Mouse (Mus musculus) MEL (cell line): ENCODE results near the gene Tspo2. TPM values are rescaled to one million over a fixed set of nuclear protein-coding genes. Genes with fewer than 3 reads are reported as not detected.

Experiments used
- DNase-seq: peaks from one replicate; pipeline ENCODE4 v3.0.0; 2011; ENCODE audit warnings: low read depth, low spot score
- H3K27ac ChIP-seq: 2 replicates; pipeline ENCODE4 v1.5.1; 2012; ENCODE audit warnings: low read depth, mild to moderate bottlenecking, control low read depth, low read length, moderate library complexity; ENCODE audit not compliant: control insufficient read depth
- H3K27me3 ChIP-seq, 2 experiments: fragments of 150-350 bp in 1 of 2; sonication (generic) in 1 of 2; 2 replicates each; pipeline ENCODE4 v1.6.1; 2012; ENCODE audit warnings: low read length in 2 of 2, mild to moderate bottlenecking in 2 of 2, improper control_type of control experiment in 1 of 2, moderate library complexity in 1 of 2; ENCODE audit not compliant: insufficient read depth in 2 of 2, control insufficient read depth in 1 of 2
- H3K36me3 ChIP-seq, 2 experiments: 2 replicates each; pipeline ENCODE4 v1.6.1; 2012 to 2014; ENCODE audit warnings: low read length in 2 of 2, improper control_type of control experiment in 1 of 2, inconsistent platforms in 1 of 2, mild to moderate bottlenecking in 1 of 2; ENCODE audit not compliant: insufficient read depth in 2 of 2, control insufficient read depth in 1 of 2
- H3K4me1 ChIP-seq, 2 experiments: fragments of 150-350 bp in 1 of 2; sonication (generic) in 1 of 2; 2 replicates each; pipeline ENCODE4 v1.6.1; 2012; ENCODE audit warnings: low read length in 2 of 2, improper control_type of control experiment in 1 of 2, mild to moderate bottlenecking in 1 of 2; ENCODE audit not compliant: insufficient read depth in 2 of 2, control insufficient read depth in 1 of 2
- H3K4me3 ChIP-seq, 2 experiments: fragments of 150-350 bp in 1 of 2; sonication (generic) in 1 of 2; 2 replicates each; pipeline ENCODE4 v1.5.1; 2012; ENCODE audit warnings: low read depth in 2 of 2, low read length in 2 of 2, mild to moderate bottlenecking in 2 of 2, moderate library complexity in 2 of 2, control low read depth in 1 of 2, improper control_type of control experiment in 1 of 2; ENCODE audit not compliant: control insufficient read depth in 1 of 2, insufficient read depth in 1 of 2
- H3K79me2 ChIP-seq: 2 replicates; pipeline ENCODE4 v1.6.1; 2012; ENCODE audit warnings: mild to moderate bottlenecking, low read length, moderate library complexity; ENCODE audit not compliant: control insufficient read depth, poor library complexity, insufficient read depth
- H3K9ac ChIP-seq: 2 replicates; pipeline ENCODE4 v1.6.1; 2012; ENCODE audit warnings: low read depth, mild to moderate bottlenecking, control low read depth, low read length, moderate library complexity; ENCODE audit not compliant: control insufficient read depth, poor library complexity, severe bottlenecking
- H3K9me3 ChIP-seq: fragments of 150-350 bp; sonication (generic); replicated peaks from 2 replicates; pipeline ENCODE4 v1.6.1; 2012; ENCODE audit warnings: mild to moderate bottlenecking, low read length, improper control_type of control experiment, moderate library complexity; ENCODE audit not compliant: insufficient read depth
- CHD1 ChIP-seq: IDR thresholded peaks from 2 replicates; pipeline ENCODE4 v1.6.1; 2012; ENCODE audit warnings: low read depth, mild to moderate bottlenecking, inconsistent platforms, low read length, improper control_type of control experiment
- MAFK ChIP-seq: IDR thresholded peaks from 2 replicates; pipeline ENCODE4 v1.6.1; 2011; ENCODE audit warnings: low read depth, mild to moderate bottlenecking, low read length, improper control_type of control experiment, borderline replicate concordance
- MAZ ChIP-seq: IDR thresholded peaks from 2 replicates; pipeline ENCODE4 v1.6.1; 2012; ENCODE audit warnings: low read depth, mild to moderate bottlenecking, inconsistent platforms, low read length, improper control_type of control experiment
- MEF2A ChIP-seq: IDR thresholded peaks from 2 replicates; pipeline ENCODE4 v1.6.1; 2014; ENCODE audit warnings: low read depth, mild to moderate bottlenecking, inconsistent platforms, low read length, improper control_type of control experiment; ENCODE audit not compliant: poor library complexity, insufficient replicate concordance, severe bottlenecking; ENCODE audit errors: extremely low read depth
- MXI1 ChIP-seq: IDR thresholded peaks from 2 replicates; pipeline ENCODE4 v1.6.1; 2011; ENCODE audit warnings: mild to moderate bottlenecking, low read depth, low read length, improper control_type of control experiment
- MYB ChIP-seq: IDR thresholded peaks from 2 replicates; pipeline ENCODE4 v1.6.1; 2011; ENCODE audit warnings: mild to moderate bottlenecking, low read depth, low read length, improper control_type of control experiment
- NELFE ChIP-seq: IDR thresholded peaks from 2 replicates; pipeline ENCODE4 v1.6.1; 2011; ENCODE audit warnings: low read depth, low read length, improper control_type of control experiment
- NRF1 ChIP-seq: IDR thresholded peaks from 2 replicates; pipeline ENCODE4 v1.6.1; 2014; ENCODE audit warnings: low read depth, mild to moderate bottlenecking, inconsistent platforms, low read length, improper control_type of control experiment, moderate library complexity; ENCODE audit not compliant: poor library complexity, insufficient read depth, severe bottlenecking
- POLR2A ChIP-seq, 2 experiments: IDR thresholded peaks; 2 replicates each; pipeline ENCODE4 v1.6.1; 2011 to 2012; ENCODE audit warnings: low read length in 2 of 2, mild to moderate bottlenecking in 2 of 2, control low read depth in 1 of 2, improper control_type of control experiment in 1 of 2, low read depth in 1 of 2, moderate library complexity in 1 of 2; ENCODE audit not compliant: control insufficient read depth in 1 of 2, insufficient read depth in 1 of 2, poor library complexity in 1 of 2
- POLR2AphosphoS2 ChIP-seq: IDR thresholded peaks from 2 replicates; pipeline ENCODE4 v1.6.1; 2011; ENCODE audit warnings: low read length, improper control_type of control experiment
- POLR2AphosphoS5 ChIP-seq: IDR thresholded peaks from 2 replicates; pipeline ENCODE4 v1.6.1; 2012; ENCODE audit warnings: low read depth, borderline replicate concordance, mild to moderate bottlenecking, inconsistent platforms, low read length, moderate library complexity, mixed read lengths
- RAD21 ChIP-seq: IDR thresholded peaks from 2 replicates; pipeline ENCODE4 v1.6.1; 2011; ENCODE audit warnings: mild to moderate bottlenecking, low read depth, low read length, improper control_type of control experiment
- SMC3 ChIP-seq: IDR thresholded peaks from 2 replicates; pipeline ENCODE4 v1.6.1; 2011; ENCODE audit warnings: low read depth, low read length, improper control_type of control experiment
- TCF12 ChIP-seq: IDR thresholded peaks from 2 replicates; pipeline ENCODE4 v1.6.1; 2014; ENCODE audit warnings: low read depth, mild to moderate bottlenecking, inconsistent platforms, low read length, improper control_type of control experiment, moderate library complexity
- UBTF ChIP-seq: IDR thresholded peaks from 2 replicates; pipeline ENCODE4 v1.6.1; 2012; ENCODE audit warnings: low read depth, mild to moderate bottlenecking, inconsistent platforms, low read length, improper control_type of control experiment, moderate library complexity, borderline replicate concordance; ENCODE audit not compliant: insufficient read depth
- USF1 ChIP-seq: IDR thresholded peaks from 2 replicates; pipeline ENCODE4 v1.6.1; 2014; ENCODE audit warnings: low read depth, mild to moderate bottlenecking, inconsistent platforms, low read length, improper control_type of control experiment, moderate library complexity
- ZC3H11A ChIP-seq: IDR thresholded peaks from 2 replicates; pipeline ENCODE4 v1.6.1; 2012; ENCODE audit warnings: low read depth, mild to moderate bottlenecking, inconsistent platforms, low read length, improper control_type of control experiment
- ZKSCAN1 ChIP-seq: IDR thresholded peaks from 2 replicates; pipeline ENCODE4 v1.6.1; 2012; ENCODE audit warnings: low read depth, mild to moderate bottlenecking, inconsistent platforms, low read length, improper control_type of control experiment, moderate library complexity
- ZMIZ1 ChIP-seq: IDR thresholded peaks from 2 replicates; pipeline ENCODE4 v1.6.1; 2012; ENCODE audit warnings: low read depth, mild to moderate bottlenecking, inconsistent platforms, low read length, improper control_type of control experiment, moderate library complexity
- ZNF384 ChIP-seq: IDR thresholded peaks from 2 replicates; pipeline ENCODE4 v1.6.1; 2012; ENCODE audit warnings: low read depth, mild to moderate bottlenecking, inconsistent platforms, low read length, improper control_type of control experiment
- polyA plus RNA-seq, 2 experiments: library from polyadenylated mRNA; stranded (reverse) in 1 of 2; unstranded in 1 of 2; fragments of >175 nt in 1 of 2; fragments of >200 nt in 1 of 2; gene quantifications; 2 replicates each; pipeline versions ENCODE4 v1.2.1 to v1.2.4; 2012; ENCODE audit warnings: low replicate concordance in 2 of 2, low read depth in 1 of 2; ENCODE audit not compliant: insufficient read length in 2 of 2, insufficient read depth in 1 of 2, missing spikeins in 1 of 2
- total RNA-seq: library from RNA; depleted of rRNA; stranded (reverse); fragments of 300-350 nt; gene quantifications from 2 replicates; pipeline ENCODE4 v1.2.3, GENCODE M21; 2012

Gene Tspo2
- total and polyA plus RNA-seq, 3 experiments: 3.7 to 14.6 TPM; not detected in 1

DNA sequence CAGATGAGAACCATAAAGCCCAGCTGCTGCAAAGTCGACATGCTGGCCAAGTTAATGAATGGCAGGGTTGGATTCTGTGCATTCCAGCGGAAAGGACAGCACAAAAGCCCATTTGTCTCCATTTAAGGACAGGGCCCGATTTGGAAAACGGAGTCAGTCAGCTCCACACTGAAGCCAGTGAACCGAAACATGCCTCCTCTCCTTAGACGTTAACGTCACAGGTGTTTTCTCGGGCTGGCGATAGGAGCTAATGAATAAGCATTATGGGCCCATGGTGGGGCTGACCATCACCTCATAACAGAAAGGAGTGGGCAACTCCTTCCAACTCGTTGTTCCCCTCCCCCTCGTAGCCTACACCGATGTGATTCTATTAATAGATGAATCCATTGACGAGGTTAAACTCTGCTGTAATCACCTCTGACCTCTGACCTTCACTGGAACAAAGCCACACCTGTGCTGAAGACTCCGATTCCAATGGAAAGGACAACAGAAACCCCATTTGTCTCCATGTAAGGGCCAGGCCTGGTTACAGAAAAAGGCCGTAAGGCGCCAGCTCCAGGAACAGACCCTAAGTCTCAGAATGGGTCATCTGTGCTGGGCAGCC, 7.7 kb downstream of the Tspo2 start:
- no peaks in the 10 kb centered on the region for H3K79me2 ChIP-seq
- no peak overlapping the region for H3K4me3 ChIP-seq
- TF ChIP-seq ZKSCAN1: no peak
- TF ChIP-seq MAZ: no peak
- TF ChIP-seq MAFK: no peak
- no peak for TF ChIP-seq MYB
- no peak for TF ChIP-seq POLR2A (IDR thresholded peaks at IDR 0.05; ENCODE audit: control insufficient read depth in 1 of 2, insufficient read depth in 1 of 2, low read depth in 1 of 2, low read length in 2 of 2, poor library complexity in 1 of 2)
- TF ChIP-seq UBTF: no peak
- no peak for TF ChIP-seq MXI1
- TF ChIP-seq CHD1: no peak
- TF ChIP-seq POLR2AphosphoS2: no peak
- no peak for TF ChIP-seq NRF1
- TF ChIP-seq ZNF384: no peak
- H3K9me3 ChIP-seq: no peaks in the 10 kb centered on the region
- no peaks in the 10 kb centered on the region for H3K4me1 ChIP-seq
- H3K27me3 ChIP-seq: no peaks in the 10 kb centered on the region
- no peak overlapping the region for H3K27ac ChIP-seq
- DNase-seq: no peak
- H3K9ac ChIP-seq: no peak overlapping the region
- H3K36me3 ChIP-seq: no peaks in the 10 kb centered on the region

- Histone ChIP-seq H3K27me3 (no peaks in the 10 kb centered on the region), H3K9ac (no peak overlapping the region), H3K9me3 (no peaks in the 10 kb centered on the region), H3K4me3 (no peak overlapping the region), H3K36me3 (no peaks in the 10 kb centered on the region), H3K79me2 (no peaks in the 10 kb centered on the region), H3K4me1 (no peaks in the 10 kb centered on the region), H3K27ac (no peak overlapping the region)
- TF ChIP-seq ZMIZ1: no peak
- no peak for TF ChIP-seq ZC3H11A
- no peak for TF ChIP-seq MEF2A
- TF ChIP-seq SMC3: no peak
- TF ChIP-seq ZNF384: no peak
- no peak for TF ChIP-seq POLR2AphosphoS5
- TF ChIP-seq RAD21: no peak
- TF ChIP-seq USF1: no peak
- TF ChIP-seq NELFE: no peak
- TF ChIP-seq TCF12: no peak
- TF ChIP-seq NRF1: no peak
- TF ChIP-seq MAFK: no peak
- no peak for TF ChIP-seq UBTF
- DNase-seq: no peak
These were observed 8.4 kb downstream of the Tspo2 start for GRCm38 (mm10) chr17:48442745-48443457.
